Mouse (Mus musculus) kidney, postnatal 0 days (tissue): ENCODE data around the gene Rapsn. TPM values are rescaled to one million over a fixed set of nuclear protein-coding genes. Genes with fewer than 3 reads are reported as not detected.

Experiments used
- ATAC-seq: fragments of 200-750 bp; cut with Nextera tagmentation; replicated peaks from 2 replicates; pipeline ENCODE4 v1.8.0; 2017; ENCODE audit warnings: low read depth, moderate number of reproducible peaks, moderate TSS enrichment, moderate library complexity; ENCODE audit not compliant: low FRiP score
- DNase-seq: peaks from one replicate; pipeline ENCODE4 v3.0.0-alpha.2; 2016; ENCODE audit warnings: low spot score
- H3K27ac ChIP-seq: fragments of 300-500 bp; sonication (generic); 2 replicates; pipeline ENCODE4 v1.5.1; 2014; ENCODE audit warnings: mild to moderate bottlenecking
- H3K27me3 ChIP-seq: fragments of 300-500 bp; sonication (generic); 2 replicates; pipeline ENCODE4 v1.6.1; 2014; ENCODE audit warnings: low read length, mixed read lengths; ENCODE audit not compliant: insufficient read depth
- H3K36me3 ChIP-seq: fragments of 300-500 bp; sonication (generic); 2 replicates; pipeline ENCODE4 v1.6.1; 2014; ENCODE audit warnings: low read length, mixed read lengths; ENCODE audit not compliant: insufficient read depth
- H3K4me1 ChIP-seq: fragments of 300-500 bp; sonication (generic); replicated peaks from 2 replicates; pipeline ENCODE4 v1.6.1; 2014; ENCODE audit warnings: antibody characterized with exemption, low read length, mixed read lengths; ENCODE audit not compliant: insufficient read depth
- H3K4me2 ChIP-seq: fragments of 300-500 bp; sonication (generic); 2 replicates; pipeline ENCODE4 v1.6.1; 2014; ENCODE audit warnings: mild to moderate bottlenecking, low read length, moderate library complexity, mixed read lengths
- H3K4me3 ChIP-seq: fragments of 300-500 bp; sonication (generic); replicated peaks from 2 replicates; pipeline ENCODE4 v1.5.1; 2014; ENCODE audit warnings: low read depth, low read length
- H3K9ac ChIP-seq: fragments of 300-500 bp; sonication (generic); 2 replicates; pipeline ENCODE4 v1.6.1; 2014; ENCODE audit warnings: low read depth, low read length
- H3K9me3 ChIP-seq: fragments of 300-500 bp; sonication (generic); replicated peaks from 2 replicates; pipeline ENCODE4 v1.6.1; 2016; ENCODE audit warnings: low read length, inconsistent platforms, mixed read lengths
- CTCF ChIP-seq: IDR thresholded peaks from 2 replicates; pipeline ENCODE4 v1.5.1; 2016; ENCODE audit warnings: antibody characterized with exemption, low read depth, mild to moderate bottlenecking, moderate library complexity
- WGBS: fragments of 180-500 bp; shearing (Covaris S2); extraction: QIAGEN DNeasy Blood & Tissue Kit; methylation state at CpG from one replicate; pipeline ENCODE4 v1.1.7; 2014; 5-methylcytosine and 5-hydroxymethylcytosine counted together
- polyA plus RNA-seq: library from polyadenylated mRNA; unstranded; fragments of >200 nt; fragmentation: Nextera tagmentation; extraction: Ambion mirVana; gene quantifications from 2 replicates; pipeline ENCODE4 v1.2.1, GENCODE M21; 2015

The Rapsn gene
- polyA plus RNA-seq, 1 experiment from 2014 or later = 5.7 TPM

DNA sequence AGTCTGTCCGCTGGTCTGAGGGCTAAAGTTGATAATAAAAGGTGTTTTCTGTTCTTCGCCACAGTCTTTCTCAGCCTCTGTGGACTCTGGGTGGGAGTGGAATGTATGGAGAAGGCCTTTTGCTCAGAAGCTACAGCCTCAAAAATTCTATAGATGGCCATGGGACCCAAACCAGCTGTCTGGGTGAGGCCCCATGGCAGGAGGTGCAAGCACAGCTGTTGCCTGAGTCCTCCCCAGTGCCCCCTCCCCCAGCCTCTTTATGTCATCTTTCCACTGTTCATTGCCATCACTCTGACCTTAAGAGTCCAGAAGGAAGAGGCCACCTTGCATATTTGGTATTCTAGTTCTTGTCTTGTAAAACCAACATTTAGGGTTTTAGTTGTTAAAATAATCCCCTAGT is 24.0 kb downstream of the Rapsn start:
- peaks cover 69% of the 10 kb centered on the region for H3K36me3 ChIP-seq
- no peak for ATAC-seq
- no peaks in the 10 kb centered on the region for H3K27me3 ChIP-seq
- no peak for DNase-seq
- no peak overlapping the region for H3K27ac ChIP-seq
- WGBS = 96% methylated on average over 2 of the region's 2 CpGs
- H3K9me3 ChIP-seq = no peaks in the 10 kb centered on the region
- no peak overlapping the region for H3K4me2 ChIP-seq
- TF ChIP-seq CTCF = no peak
- no peak overlapping the region for H3K4me3 ChIP-seq
- H3K9ac ChIP-seq = no peak overlapping the region
- H3K4me1 ChIP-seq = no peaks in the 10 kb centered on the region

DNA sequence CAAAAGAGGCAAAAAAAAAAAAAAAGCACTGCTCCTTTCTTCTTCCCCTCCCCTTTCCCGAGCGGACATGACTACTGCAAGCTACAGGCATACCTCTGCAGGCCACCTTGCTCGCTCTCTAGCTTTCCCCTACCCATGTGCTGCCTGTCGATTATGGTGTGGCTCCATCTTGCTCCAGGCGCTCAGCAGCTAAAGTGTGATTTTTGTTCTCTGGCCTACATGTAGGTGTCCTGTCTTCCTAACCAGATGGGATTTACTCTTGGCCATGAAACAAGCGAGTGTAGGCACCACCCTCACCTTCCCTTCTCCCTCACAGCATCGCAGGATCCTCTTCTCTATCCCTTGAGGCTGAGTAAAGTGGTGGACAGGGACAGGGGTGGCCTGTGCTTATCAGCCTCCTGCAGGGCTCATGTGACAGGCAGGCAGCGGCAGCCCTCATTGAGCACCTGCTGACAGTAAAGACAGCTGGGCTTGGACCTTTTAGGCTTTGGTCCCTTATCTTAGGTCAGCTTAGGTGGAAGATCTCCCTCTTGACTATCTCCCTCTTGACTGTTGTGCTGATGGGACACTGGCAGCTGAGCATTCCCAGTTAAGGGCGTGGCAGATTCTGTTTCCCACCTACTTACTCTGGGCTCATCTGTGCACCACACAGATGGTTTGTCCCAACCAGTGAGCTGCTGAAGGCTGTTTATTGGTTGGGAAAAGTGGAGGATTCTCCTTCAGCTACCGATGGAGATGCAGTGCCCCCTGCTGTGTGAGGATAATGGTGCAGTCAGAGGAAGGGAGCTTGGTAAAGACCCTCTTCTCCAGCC is 25.3 kb downstream of the Rapsn start:
- ATAC-seq (0 out of 2 replicates have a peak, but pooled peaks have one; percentile 27), DNase-seq (peak; percentile 67)
- no peaks in the 10 kb centered on the region for H3K27me3 ChIP-seq
- H3K4me2 ChIP-seq = no peak overlapping the region
- peaks cover 73% of the 10 kb centered on the region for H3K36me3 ChIP-seq
- H3K4me1 ChIP-seq = no peaks in the 10 kb centered on the region
- H3K9me3 ChIP-seq = no peaks in the 10 kb centered on the region
- peak; percentile 86 for TF ChIP-seq CTCF
- no peak overlapping the region for H3K27ac ChIP-seq
- no peak overlapping the region for H3K9ac ChIP-seq
- H3K4me3 ChIP-seq = no peak overlapping the region
- 79% methylated on average over 10 of the region's 10 CpGs for WGBS

DNA sequence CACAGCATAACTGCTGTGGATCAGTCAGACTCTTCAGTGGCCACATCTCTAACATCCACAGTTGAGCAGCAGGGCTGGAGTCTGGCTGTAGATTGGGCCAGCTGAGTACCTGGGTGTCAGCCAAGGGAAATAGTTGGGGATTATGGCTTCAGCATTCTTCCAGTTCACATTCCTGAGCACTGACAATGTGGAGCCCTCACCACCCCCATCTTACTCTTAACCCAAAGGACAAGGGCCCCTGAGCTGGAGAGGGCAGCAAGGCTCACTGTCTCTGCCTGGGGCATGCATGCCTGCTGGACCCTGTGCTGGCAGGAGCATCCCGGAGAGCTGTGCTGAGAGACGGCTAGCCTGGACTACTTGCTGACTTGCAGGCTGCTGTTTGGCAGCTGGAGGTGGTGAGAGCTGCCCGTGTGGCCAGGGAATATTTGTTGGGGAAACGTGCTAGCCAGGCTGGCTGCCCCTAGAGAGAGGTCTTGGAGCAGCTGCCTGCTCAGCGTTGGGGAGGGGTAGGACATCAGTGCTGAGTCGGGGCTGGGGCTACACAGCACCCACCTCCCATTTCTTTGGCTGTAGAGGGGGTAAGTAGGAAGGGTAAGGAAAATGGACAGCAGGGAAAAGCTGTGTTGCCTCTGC is 26.5 kb downstream of the Rapsn start:
- H3K27ac ChIP-seq = peak overlapping the region; percentile 58
- no peak for TF ChIP-seq CTCF
- peaks cover 63% of the 10 kb centered on the region for H3K36me3 ChIP-seq
- no peaks in the 10 kb centered on the region for H3K9me3 ChIP-seq
- DNase-seq (peak; percentile 62), ATAC-seq (no peak; the same call in 1 of the 2 replicates)
- no peaks in the 10 kb centered on the region for H3K4me1 ChIP-seq
- no peak overlapping the region for H3K9ac ChIP-seq
- H3K27me3 ChIP-seq = no peaks in the 10 kb centered on the region
- H3K4me2 ChIP-seq = no peak overlapping the region
- WGBS = 71% methylated on average over 6 of the region's 6 CpGs
- no peak overlapping the region for H3K4me3 ChIP-seq

DNA sequence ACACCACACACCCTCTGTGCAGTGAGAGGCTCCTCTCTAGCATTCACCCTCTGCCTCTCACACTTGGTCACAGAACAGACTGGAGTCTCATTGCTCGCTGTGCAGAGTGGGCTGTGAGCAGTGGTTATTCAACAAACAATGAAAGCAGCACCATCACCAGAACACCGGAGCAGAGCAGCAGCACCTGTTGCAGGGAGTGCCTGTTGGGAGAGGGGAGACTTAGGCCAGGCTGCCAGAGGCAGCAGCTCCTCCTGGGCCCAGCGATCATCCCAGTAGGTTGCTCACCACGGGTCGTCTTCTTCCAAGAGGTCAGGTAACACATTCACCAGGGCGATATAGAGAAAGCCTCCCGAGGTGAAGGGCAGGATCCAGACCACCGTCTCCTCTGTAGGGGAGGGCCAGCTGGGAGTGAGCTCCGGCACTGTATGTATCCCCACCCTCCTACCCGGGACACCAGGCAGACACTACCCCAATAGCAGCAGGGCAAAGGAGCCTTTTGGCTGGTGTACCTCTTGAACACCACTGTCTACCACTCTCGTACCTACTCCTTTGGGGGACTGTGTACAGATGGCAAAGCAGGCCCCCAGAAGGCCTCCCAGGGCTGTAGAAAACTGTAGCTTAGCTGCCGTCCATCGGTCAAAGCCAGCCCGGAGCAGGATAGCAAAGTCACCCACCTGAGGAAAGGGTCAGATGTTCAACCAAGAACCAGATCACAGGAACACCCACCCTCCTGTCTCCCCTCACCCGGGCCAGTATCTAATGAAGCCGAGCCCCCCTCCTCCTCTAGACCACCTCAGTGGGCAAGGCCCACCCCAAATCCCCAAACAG is 27.6 kb downstream of the Rapsn start:
- no peak overlapping the region for H3K4me3 ChIP-seq
- H3K4me2 ChIP-seq = no peak overlapping the region
- H3K27ac ChIP-seq = peak overlapping the region; percentile 58; the same call in 1 of the 2 replicates
- TF ChIP-seq CTCF = no peak
- no peaks in the 10 kb centered on the region for H3K27me3 ChIP-seq
- no peak for DNase-seq
- ATAC-seq = no peak
- H3K9me3 ChIP-seq = no peaks in the 10 kb centered on the region
- no peak overlapping the region for H3K9ac ChIP-seq
- no peaks in the 10 kb centered on the region for H3K4me1 ChIP-seq
- WGBS = 86% methylated on average over 16 of the region's 16 CpGs
- H3K36me3 ChIP-seq = peaks cover 53% of the 10 kb centered on the region

DNA sequence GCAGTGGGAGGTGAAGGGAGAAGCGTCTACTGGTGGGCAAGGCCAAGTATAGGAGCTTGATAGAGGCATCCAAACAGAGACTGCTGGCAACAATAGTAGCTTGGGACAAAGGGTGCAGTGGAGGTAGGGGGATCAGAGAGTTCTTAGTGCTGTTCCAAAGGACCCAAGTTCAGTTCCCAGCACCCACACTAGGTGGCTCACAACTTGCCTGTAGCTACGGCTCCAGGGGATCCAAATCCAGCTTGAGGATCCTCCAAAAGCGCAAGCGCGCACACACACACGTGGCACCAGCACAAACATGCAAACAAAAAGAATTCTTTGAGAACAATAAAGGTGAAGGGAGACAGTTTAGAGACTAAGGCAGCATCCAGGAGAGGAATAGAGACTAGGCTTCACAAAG is 28.8 kb downstream of the Rapsn start:
- peaks cover 42% of the 10 kb centered on the region for H3K36me3 ChIP-seq
- 83% methylated on average over 6 of the region's 6 CpGs for WGBS
- H3K4me3 ChIP-seq = no peak overlapping the region
- no peak for DNase-seq
- peak; percentile 12; the same call in 1 of the 2 replicates for TF ChIP-seq CTCF
- no peaks in the 10 kb centered on the region for H3K27me3 ChIP-seq
- peaks cover 10% of the 10 kb centered on the region; the same call in 1 of the 2 replicates for H3K4me1 ChIP-seq
- H3K27ac ChIP-seq = no peak overlapping the region
- H3K4me2 ChIP-seq = no peak overlapping the region
- no peaks in the 10 kb centered on the region for H3K9me3 ChIP-seq
- no peak overlapping the region for H3K9ac ChIP-seq
- no peak for ATAC-seq

DNA sequence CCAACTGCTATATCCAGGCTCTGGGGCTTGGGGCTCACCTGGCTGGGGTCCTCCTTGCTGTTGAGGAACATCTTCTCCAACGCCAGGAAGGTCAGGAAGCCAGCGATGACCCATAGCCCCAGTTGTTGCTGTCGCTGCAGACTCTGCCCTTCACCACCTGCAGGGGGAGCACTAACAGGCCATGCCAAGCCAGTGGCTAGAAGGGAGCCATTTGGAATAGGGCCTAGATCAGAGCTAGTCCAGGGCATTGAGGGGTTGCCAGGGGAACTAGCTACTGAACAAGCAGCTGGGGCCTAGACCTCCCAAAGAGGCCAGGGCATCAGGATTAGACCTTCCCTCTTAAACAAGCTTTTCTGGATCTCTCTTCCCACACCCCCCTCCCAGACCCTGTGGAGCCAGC is 30.1 kb downstream of the Rapsn start:
- TF ChIP-seq CTCF = peak; percentile 74
- Histone ChIP-seq H3K36me3 (peaks cover 36% of the 10 kb centered on the region), H3K4me2 (no peak overlapping the region), H3K9me3 (no peaks in the 10 kb centered on the region), H3K4me1 (peaks cover 11% of the 10 kb centered on the region; the same call in 1 of the 2 replicates), H3K27me3 (no peaks in the 10 kb centered on the region), H3K9ac (no peak overlapping the region), H3K4me3 (no peak overlapping the region), H3K27ac (no peak overlapping the region)
- 43% methylated on average over 3 of the region's 3 CpGs for WGBS
- DNase-seq (peak; percentile 50), ATAC-seq (no peak)
